32 mouse cellular contexts compared by ENCODE assay signal in genomic region chr6:24687871-24688270, GRCm38 (mm10). TPM values are rescaled to one million over a fixed set of nuclear protein-coding genes. Genes with fewer than 3 reads are reported as not detected.
A peak's percentile ranks its signal among the peaks of the same experiment; 100 is the strongest.
DNase-seq lines count a peak whose midpoint lies in the region; ATAC-seq lines count a peak whose summit lies in the region.
"Had no signal": no experiment of that assay in that cellular context is flagged by ENCODE, and none has a peak within 500 bp of the region (broad histone marks: within the 10 kb centered on the region; RNA-seq: fewer than 3 reads in every experiment).

No protein-coding gene starts in this region.

- no peaks in the 10 kb centered on the region for H3K4me1 ChIP-seq in midbrain, embryonic 12.5 days
- H3K4me1 ChIP-seq in midbrain, embryonic 13.5 days (replicated peaks), result no peaks in the 10 kb centered on the region
- H3K4me1 ChIP-seq: embryonic facial prominence, embryonic 10.5 days; embryonic facial prominence, embryonic 12.5 days; forebrain, embryonic 13.5 days; forebrain, embryonic 15.5 days had no signal

- DNase-seq in frontal cortex, adult 2 months (ENCODE audit: extremely low spot score in 1 of 2, low spot score in 1 of 2), result no peak
- DNase-seq in layer of hippocampus, adult 18-20 months (ENCODE audit: low spot score in 2 of 2), result peak; percentile 17 to 74
- no peak for DNase-seq in layer of hippocampus, adult 9-10 months (ENCODE audit: low spot score)
- peak; percentile 57 for DNase-seq in layer of hippocampus, adult 9-11 months
- DNase-seq in embryo, embryonic 10 days (ENCODE audit: low spot score), result no peak
- DNase-seq: adrenal gland, adult 8-10 months; adrenal gland, postnatal 14 days; adrenal gland, postnatal 36 days; B cell, adult 2 months; cerebellum, adult 11 months; cerebellum, adult 18-20 months; cerebellum, adult 8-10 months; cerebellum, adult 9-11 months; cerebellum, postnatal 14 days; cerebellum, postnatal 36 days had no signal

- no peak overlapping the region for H3K27ac ChIP-seq in midbrain, embryonic 12.5 days (replicated peaks)
- no peak overlapping the region for H3K27ac ChIP-seq in midbrain, embryonic 13.5 days
- H3K27ac ChIP-seq: embryonic facial prominence, embryonic 10.5 days; embryonic facial prominence, embryonic 12.5 days; forebrain, embryonic 13.5 days; forebrain, embryonic 15.5 days had no signal

- H3K36me3 ChIP-seq in midbrain, embryonic 12.5 days, result no peaks in the 10 kb centered on the region
- no peaks in the 10 kb centered on the region for H3K36me3 ChIP-seq in midbrain, embryonic 13.5 days
- H3K36me3 ChIP-seq: embryonic facial prominence, embryonic 10.5 days; embryonic facial prominence, embryonic 12.5 days; forebrain, embryonic 15.5 days; G1E had no signal

- no peak overlapping the region for H3K9ac ChIP-seq in midbrain, embryonic 12.5 days (replicated peaks)
- no peak overlapping the region for H3K9ac ChIP-seq in midbrain, embryonic 13.5 days (replicated peaks)
- H3K9ac ChIP-seq: embryonic facial prominence, embryonic 12.5 days; forebrain, embryonic 13.5 days; forebrain, embryonic 15.5 days had no signal

- no peak overlapping the region for H3K4me2 ChIP-seq in midbrain, embryonic 12.5 days (replicated peaks)
- no peak overlapping the region for H3K4me2 ChIP-seq in midbrain, embryonic 13.5 days (replicated peaks)
- H3K4me2 ChIP-seq: embryonic facial prominence, embryonic 12.5 days; forebrain, embryonic 13.5 days; forebrain, embryonic 15.5 days had no signal

- H3K9me3 ChIP-seq in midbrain, embryonic 12.5 days, result no peaks in the 10 kb centered on the region
- no peaks in the 10 kb centered on the region for H3K9me3 ChIP-seq in midbrain, embryonic 13.5 days
- H3K9me3 ChIP-seq: embryonic facial prominence, embryonic 10.5 days; embryonic facial prominence, embryonic 12.5 days; forebrain, embryonic 13.5 days; forebrain, embryonic 15.5 days; G1E had no signal

- ATAC-seq in frontal cortex, adult (ENCODE audit: low TSS enrichment), result peak; percentile 72
- peak; percentile 54 for ATAC-seq in midbrain, embryonic 12.5 days (ENCODE audit: low FRiP score, low read depth)
- ATAC-seq in midbrain, embryonic 13.5 days, result no peak
- ATAC-seq: activated CD4-positive, CD25-positive, alpha-beta regulatory T cell, adult 4 months; CD4-positive, CD25-positive, alpha-beta regulatory T cell, adult 4 months; forebrain, embryonic 13.5 days; forebrain, embryonic 15.5 days; Patski had no signal

- no peak overlapping the region for H3K4me3 ChIP-seq in midbrain, embryonic 12.5 days
- H3K4me3 ChIP-seq in midbrain, embryonic 13.5 days (replicated peaks), result no peak overlapping the region
- H3K4me3 ChIP-seq: embryonic facial prominence, embryonic 10.5 days; embryonic facial prominence, embryonic 12.5 days; forebrain, embryonic 13.5 days; forebrain, embryonic 15.5 days had no signal

- WGBS in midbrain, embryonic 12.5 days, result 21% methylated on average over 1 of the region's 1 CpGs
- 31% methylated on average over 1 of the region's 1 CpGs for WGBS in midbrain, embryonic 13.5 days

- H3K27me3 ChIP-seq in midbrain, embryonic 12.5 days, result no peaks in the 10 kb centered on the region
- H3K27me3 ChIP-seq in midbrain, embryonic 13.5 days, result no peaks in the 10 kb centered on the region
- H3K27me3 ChIP-seq: CH12.LX; embryonic facial prominence, embryonic 12.5 days; forebrain, embryonic 13.5 days; forebrain, embryonic 15.5 days had no signal

RNA-seq across cellular contexts. Expression of gene Wasl, which starts 23.1 kb away (rescaled TPM):
- 55.3 and 57.4 TPM in 2 replicates for polyA plus RNA-seq in frontal cortex, adult 2 months (2012; rRNA removed)
- total RNA-seq in layer of hippocampus, adult 18-20 months (2021), result 100 to 1,000 TPM; 144 to 162 TPM
- 72.9 and 76.2 TPM in 2 replicates for polyA plus RNA-seq in midbrain, embryonic 12.5 days (2016; fragmentation: Nextera tagmentation; extraction: Ambion mirVana)
- 62.4 and 69.1 TPM in 2 replicates for polyA plus RNA-seq in midbrain, embryonic 13.5 days (2015; fragmentation: Nextera tagmentation; extraction: Ambion mirVana)

RNA-seq across cellular contexts. Expression of gene Hyal6, which starts 45.2 kb away (rescaled TPM):
- polyA plus RNA-seq in frontal cortex, adult 2 months (2012; rRNA removed), result not detected in 2 replicates
- total RNA-seq in layer of hippocampus, adult 18-20 months (2021), result not detected
- not detected in 2 replicates for polyA plus RNA-seq in midbrain, embryonic 12.5 days (2016; fragmentation: Nextera tagmentation; extraction: Ambion mirVana)
- polyA plus RNA-seq in midbrain, embryonic 13.5 days (2015; fragmentation: Nextera tagmentation; extraction: Ambion mirVana), result not detected in 2 replicates
- total RNA-seq: adrenal gland, adult 18-20 months; adrenal gland, adult 8-10 months; adrenal gland, postnatal 14 days; adrenal gland, postnatal 36 days; CH12.LX; common myeloid progenitor, adult 5-6 weeks had no signal
- polyA plus RNA-seq: activated CD4-positive, CD25-positive, alpha-beta regulatory T cell, adult 4 months; brain, embryonic 14.5 days; CD4-positive, CD25-positive, alpha-beta regulatory T cell, adult 4 months; embryonic facial prominence, embryonic 10.5 days; embryonic facial prominence, embryonic 12.5 days; embryonic facial prominence, embryonic 14.5 days; forebrain, embryonic 11.5 days; forebrain, embryonic 13.5 days; forebrain, embryonic 15.5 days; G1E; Patski had no signal

Comparison
In these comparisons a context has a peak if more than half of its experiments do, and no peak if none do; other contexts are left out.
1. DNase-seq: peak in layer of hippocampus, adult 18-20 months (2 of 2) and layer of hippocampus, adult 9-11 months (single experiment); none in frontal cortex, adult 2 months (0 of 2), layer of hippocampus, adult 9-10 months (single experiment) and embryo, embryonic 10 days (single experiment).